Mouse (Mus musculus): ENCODE data around the gene Trh. TPM values are rescaled to one million over a fixed set of nuclear protein-coding genes. Genes with fewer than 3 reads are reported as not detected.

The Trh gene
- polyA plus RNA-seq, 1 experiment from 2014 or later = 1.4 TPM

DNA sequence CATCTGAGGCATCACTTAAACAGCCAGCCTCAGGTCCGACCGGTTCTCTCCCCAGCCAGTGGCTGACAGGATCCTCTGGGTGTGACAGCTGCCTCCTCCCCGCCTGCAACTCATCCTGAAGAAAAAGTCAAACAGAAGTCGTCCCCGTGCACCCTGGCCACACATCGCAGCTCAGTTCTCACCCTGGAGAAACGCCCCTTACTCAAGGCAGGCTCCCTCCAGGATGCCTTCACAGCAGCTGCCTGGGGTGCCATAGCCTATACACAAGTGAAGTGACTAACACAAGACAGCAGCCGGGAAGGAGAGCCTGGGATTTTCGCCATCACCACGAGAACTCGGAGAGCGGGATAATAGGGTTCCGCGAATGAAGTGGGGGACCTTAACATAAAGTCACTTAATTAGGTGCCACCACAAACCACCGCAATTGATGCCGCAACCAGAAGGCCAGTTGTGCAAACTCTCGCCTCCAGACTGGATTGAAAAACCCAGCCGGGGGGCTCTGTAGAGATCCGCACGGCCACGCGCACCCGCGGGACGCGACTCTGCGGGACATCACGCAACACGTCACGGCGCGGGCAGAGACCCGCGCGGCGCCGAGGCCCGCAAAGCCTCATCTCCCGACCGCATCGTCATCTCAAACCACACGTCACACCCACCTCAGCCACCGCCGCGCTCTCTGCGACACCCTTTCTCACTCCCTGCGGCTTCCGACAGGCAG, 30.2 kb downstream of the Trh start:
- Histone ChIP-seq H3K9me3 (ENCODE audit: control insufficient read depth, low read length) (no peaks in the 10 kb centered on the region), H3K36me3 (ENCODE audit: control insufficient read depth, insufficient read depth, low read length) (0 out of 2 replicates have a peak, but pooled peaks cover 2% of the 10 kb centered on the region), H3K4me2 (replicated peaks; ENCODE audit: low read depth, low read length) (peak overlapping the region; percentile 89), H3K4me3 (ENCODE audit: low read depth, low read length) (peak overlapping the region; percentile 95), H3K27ac (ENCODE audit: low read depth, low read length) (peak overlapping the region; percentile 71), H3K4me1 (replicated peaks; ENCODE audit: control insufficient read depth, insufficient read depth, low read length) (no peaks in the 10 kb centered on the region; the same call in 1 of the 2 replicates), H3K9ac (ENCODE audit: low read depth, low read length) (peak overlapping the region; percentile 92), H3K27me3 (ENCODE audit: control insufficient read depth, insufficient read depth, low read length) (no peaks in the 10 kb centered on the region)
- 1% methylated on average over 48 of the region's 48 CpGs for WGBS
- ATAC-seq (ENCODE audit: low FRiP score) = peak; percentile 80
- no peak for DNase-seq (ENCODE audit: low spot score)

DNA sequence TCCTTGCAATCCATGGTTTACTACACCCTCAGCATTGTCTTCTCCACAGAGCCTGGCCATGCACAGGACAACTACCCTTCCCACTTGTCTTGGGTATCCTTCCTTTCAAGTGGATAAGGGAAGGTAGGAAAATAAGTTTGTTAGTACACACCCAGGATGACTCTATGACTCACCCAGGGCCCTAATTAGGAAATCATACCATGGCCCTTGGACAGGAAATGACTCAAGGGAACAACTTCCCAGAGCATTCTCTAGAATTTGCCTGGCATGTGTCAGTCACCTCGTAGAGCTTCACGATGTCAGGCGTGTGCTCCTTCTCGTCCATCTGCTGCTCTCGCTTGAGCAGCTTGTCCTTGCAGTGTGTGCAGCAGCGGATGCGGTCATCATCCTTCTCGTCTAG, 45.0 kb downstream of the Trh start:
- 94% methylated on average over 8 of the region's 8 CpGs for WGBS
- H3K9ac ChIP-seq (ENCODE audit: low read depth, low read length) = no peak overlapping the region

More for the DNA sequence above, 45.0 kb downstream of the Trh start:
- no peaks in the 10 kb centered on the region for H3K9me3 ChIP-seq (ENCODE audit: control insufficient read depth, low read length)
- no peak overlapping the region for H3K4me3 ChIP-seq (ENCODE audit: low read depth, low read length)
- ATAC-seq (ENCODE audit: low FRiP score) = no peak
- DNase-seq (ENCODE audit: low spot score) = no peak
- no peak overlapping the region for H3K27ac ChIP-seq (ENCODE audit: low read depth, low read length)
- H3K36me3 ChIP-seq (ENCODE audit: control insufficient read depth, insufficient read depth, low read length) = peaks cover 9% of the 10 kb centered on the region
- no peaks in the 10 kb centered on the region for H3K27me3 ChIP-seq (ENCODE audit: control insufficient read depth, insufficient read depth, low read length)
- H3K4me1 ChIP-seq (replicated peaks; ENCODE audit: control insufficient read depth, insufficient read depth, low read length) = no peaks in the 10 kb centered on the region
- no peak overlapping the region for H3K4me2 ChIP-seq (replicated peaks; ENCODE audit: low read depth, low read length)

Other genes starting within 250 kb of the Trh start
- 22.8 and 25.8 TPM in 2 replicates for gene Nr2c2, start 153.3 kb downstream of the Trh start, polyA plus RNA-seq (2014; fragmentation: Nextera tagmentation; extraction: Ambion mirVana)
- gene Mrps25, start 60.6 kb downstream of the Trh start, polyA plus RNA-seq (2014; fragmentation: Nextera tagmentation; extraction: Ambion mirVana) = 78.1 and 80.7 TPM in 2 replicates
- gene Rbsn, start 29.7 kb downstream of the Trh start, polyA plus RNA-seq (2014; fragmentation: Nextera tagmentation; extraction: Ambion mirVana) = 16.0 and 21.3 TPM in 2 replicates